Mouse (Mus musculus) heart, embryonic 13.5 days (tissue): Measurements from ENCODE around the gene Nnat. TPM values are rescaled to one million over a fixed set of nuclear protein-coding genes. Genes with fewer than 3 reads are reported as not detected.
A peak's percentile ranks its signal among the peaks of the same experiment; 100 is the strongest.

Experiments used
- ATAC-seq: fragments of 200-750 bp; cut with Nextera tagmentation; 2 replicates; pipeline ENCODE4 v1.8.0; 2017; ENCODE audit warnings: moderate TSS enrichment; ENCODE audit not compliant: insufficient number of reproducible peaks, low FRiP score, low TSS enrichment; ENCODE audit errors: extremely low read depth
- H3K27ac ChIP-seq: fragments of 300-500 bp; sonication (generic); replicated peaks from 2 replicates; pipeline ENCODE4 v1.5.1; 2015; ENCODE audit warnings: moderate library complexity, mild to moderate bottlenecking, inconsistent platforms
- H3K27me3 ChIP-seq: fragments of 300-500 bp; sonication (generic); replicated peaks from 2 replicates; pipeline ENCODE4 v1.6.1; 2015; ENCODE audit warnings: mild to moderate bottlenecking, inconsistent platforms
- H3K36me3 ChIP-seq: fragments of 300-500 bp; sonication (generic); 2 replicates; pipeline ENCODE4 v1.6.1; 2015; ENCODE audit warnings: mild to moderate bottlenecking, inconsistent platforms
- H3K4me1 ChIP-seq: fragments of 300-500 bp; sonication (generic); 2 replicates; pipeline ENCODE4 v1.6.1; 2015; ENCODE audit warnings: inconsistent platforms
- H3K4me2 ChIP-seq: fragments of 300-500 bp; sonication (generic); 2 replicates; pipeline ENCODE4 v1.6.1; 2015; ENCODE audit warnings: inconsistent platforms, mild to moderate bottlenecking, moderate library complexity
- H3K4me3 ChIP-seq: fragments of 300-500 bp; sonication (generic); 2 replicates; pipeline ENCODE4 v1.5.1; 2015; ENCODE audit warnings: moderate library complexity, mild to moderate bottlenecking, inconsistent platforms
- H3K9ac ChIP-seq: fragments of 300-500 bp; sonication (generic); 2 replicates; pipeline ENCODE4 v1.6.1; 2015; ENCODE audit warnings: inconsistent platforms, mild to moderate bottlenecking, moderate library complexity
- H3K9me3 ChIP-seq: fragments of 300-500 bp; sonication (generic); 2 replicates; pipeline ENCODE4 v1.6.1; 2016; ENCODE audit warnings: inconsistent platforms
- WGBS: fragments of 180-500 bp; shearing (Covaris S2); methylation state at CpG from one replicate; pipeline ENCODE4 v1.1.7; 2015; ENCODE audit warnings: mixed read lengths; 5-methylcytosine and 5-hydroxymethylcytosine counted together
- microRNA-seq: library from miRNA; unstranded; fragments of <30 nt; microRNA quantifications from one replicate; pipeline ENCODE4, GENCODE M21; 2016
- polyA plus RNA-seq: library from polyadenylated mRNA; unstranded; fragments of >200 nt; fragmentation: Nextera tagmentation; extraction: Ambion mirVana; gene quantifications from 2 replicates; pipeline ENCODE4 v1.2.1, GENCODE M21; 2015

Nnat gene
- polyA plus RNA-seq, 1 experiment from 2014 or later, result 135 TPM

DNA sequence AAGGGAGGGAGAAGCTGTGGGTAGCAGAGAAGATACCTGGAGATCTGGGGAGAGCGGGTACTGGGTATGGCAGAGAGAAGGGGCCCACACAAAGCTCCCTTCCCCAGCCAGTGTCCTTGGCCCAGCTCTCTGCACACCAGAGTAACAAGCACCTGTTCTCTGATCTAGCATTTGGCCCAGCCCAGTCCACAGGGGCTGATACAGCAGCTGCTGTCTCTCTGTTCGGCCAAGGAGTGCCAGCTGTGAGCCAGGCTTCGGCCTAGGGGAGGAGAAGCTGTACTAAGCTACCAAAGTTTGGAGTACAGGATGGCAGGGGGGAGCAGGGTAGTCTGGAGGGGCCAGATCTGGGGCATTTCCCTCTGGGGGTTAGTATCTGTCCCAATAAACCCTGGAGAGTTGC lies 51.9 kb downstream of the Nnat start:
- no peak for ATAC-seq
- Histone ChIP-seq H3K27ac (no peak overlapping the region), H3K27me3 (peaks cover 54% of the 10 kb centered on the region), H3K9me3 (no peaks in the 10 kb centered on the region), H3K9ac (no peak overlapping the region), H3K4me1 (peaks cover 5% of the 10 kb centered on the region; the same call in 1 of the 2 replicates), H3K4me2 (no peak overlapping the region), H3K4me3 (no peak overlapping the region), H3K36me3 (no peaks in the 10 kb centered on the region)
- WGBS, result 72% methylated on average over 3 of the region's 3 CpGs

Small RNAs within 50 kb of the gene (microRNA-seq; reads per million reads assigned to microRNA genes)
- gene Gm23134, result 2.7 reads per million, percentile 7 among the genes with 10 or more reads in this experiment

Other genes starting within 250 kb of the Nnat start
- not detected in 2 replicates for gene Ghrh, start 212.6 kb upstream of the Nnat start, polyA plus RNA-seq
- 64.1 and 65.4 TPM in 2 replicates for gene Manbal, start 192.5 kb upstream of the Nnat start, polyA plus RNA-seq
- 7.3 and 7.6 TPM in 2 replicates for gene Src, start 141.6 kb upstream of the Nnat start, polyA plus RNA-seq
- 29.4 and 33.5 TPM in 2 replicates for gene Blcap, start 11.2 kb downstream of the Nnat start, polyA plus RNA-seq
- 31.5 and 35.4 TPM in 2 replicates for gene Ctnnbl1, start 177.3 kb downstream of the Nnat start, polyA plus RNA-seq